Mouse (Mus musculus) layer of hippocampus, postnatal 10 days (tissue): ENCODE data around the gene Dixdc1. TPM values are rescaled to one million over a fixed set of nuclear protein-coding genes. Genes with fewer than 3 reads are reported as not detected.

Experiments used
- DNase-seq, 2 experiments: peaks; one replicate each; pipeline ENCODE4 v3.0.0; 2021; ENCODE audit warnings: low spot score in 2 of 2
- total RNA-seq, 2 experiments: library from RNA; stranded (reverse); gene quantifications; 2 replicates each; pipeline ENCODE4 v1.2.3; 2021

Gene Dixdc1
- total RNA-seq, 2 experiments from 2014 or later = 65.0 to 66.6 TPM

- no peak for DNase-seq
Measured at GRCm38 (mm10) chr9:50745806-50746205, 6.5 kb upstream of the Dixdc1 start.

DNA sequence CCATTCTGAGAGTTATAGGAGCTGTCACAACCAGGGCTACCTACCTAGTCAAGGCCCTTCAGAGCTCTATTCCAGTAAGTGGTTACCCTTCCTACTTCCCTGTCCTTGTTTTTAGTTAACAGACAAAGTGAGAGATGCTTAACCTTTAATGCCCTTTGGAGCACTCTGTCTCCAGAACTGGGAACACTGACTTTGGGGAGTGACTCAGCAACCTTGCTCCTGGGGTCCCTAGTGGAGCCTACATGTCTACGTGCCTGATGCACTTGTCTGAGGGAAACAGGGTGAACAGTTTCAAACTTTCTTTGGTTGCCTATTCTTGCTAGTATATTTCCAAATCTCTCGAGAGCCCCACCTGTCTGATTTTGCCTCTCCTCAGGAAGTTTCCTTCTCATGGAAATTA, 3.4 kb upstream of the Dixdc1 start:
- no peak for DNase-seq

DNA sequence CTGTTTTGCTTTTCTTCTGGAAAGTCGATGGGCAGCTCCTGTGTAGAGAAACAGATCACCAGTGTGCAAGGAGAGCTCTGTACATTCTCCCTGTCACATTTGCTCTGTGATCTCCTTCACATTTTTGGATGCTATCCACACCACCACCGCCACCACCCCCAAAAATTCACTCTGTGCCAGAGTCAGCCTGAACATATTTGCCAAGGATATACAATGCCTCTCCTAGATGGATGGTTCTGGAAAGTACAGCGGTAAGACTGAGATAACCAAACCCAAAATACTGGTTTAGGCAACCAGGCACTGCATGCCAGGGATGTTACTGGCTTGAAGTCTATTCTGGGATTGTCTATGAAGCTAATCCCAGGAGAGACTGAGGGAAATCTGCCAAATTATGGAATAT, 2.9 kb upstream of the Dixdc1 start:
- DNase-seq = no peak

GRCm38 (mm10) chr9:50740867-50741784, 1.8 kb upstream of the Dixdc1 start:
- DNase-seq = no peak

DNA sequence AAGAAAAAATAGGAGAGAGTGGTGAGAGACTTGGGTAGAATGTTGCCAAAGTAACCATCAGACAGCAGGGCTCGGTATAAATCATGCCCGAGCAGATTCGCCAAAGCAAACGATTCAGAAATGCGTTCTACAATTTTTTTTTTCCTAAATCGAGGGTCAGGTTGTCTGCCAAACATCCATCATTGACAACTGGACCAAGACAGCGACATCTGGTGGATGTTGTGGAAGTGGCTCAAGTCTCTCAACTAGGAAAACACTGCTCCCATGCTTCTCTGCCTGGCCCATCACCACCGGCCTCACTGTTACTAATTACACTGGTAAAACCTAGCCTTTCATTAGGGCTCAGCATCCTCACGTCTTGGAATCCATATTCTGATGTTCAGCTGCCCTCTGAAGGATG, 4.3 kb downstream of the Dixdc1 start:
- peak; percentile 61 to 63 for DNase-seq

- DNase-seq = no peak
Measured at GRCm38 (mm10) chr9:50732560-50732959, 6.8 kb downstream of the Dixdc1 start.

DNA sequence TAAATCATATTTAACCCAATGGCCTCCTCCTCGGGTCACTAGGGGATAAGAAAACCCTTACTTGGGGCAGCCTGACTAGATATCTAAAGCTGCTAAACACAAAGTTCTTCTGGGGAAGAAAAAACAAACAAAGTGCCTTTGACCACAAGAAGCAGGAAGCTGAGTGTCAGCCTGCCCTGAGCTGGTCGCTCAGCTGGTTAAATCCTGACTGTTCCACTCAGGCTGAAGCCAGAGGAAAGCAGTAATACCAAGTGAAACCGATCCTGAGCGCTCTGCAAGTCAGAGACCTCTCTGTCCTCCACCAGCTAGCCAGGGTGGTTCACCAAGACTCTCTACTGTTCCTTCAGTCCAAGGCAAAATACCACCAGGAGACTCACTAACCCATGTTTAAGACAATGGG, 9.7 kb downstream of the Dixdc1 start:
- DNase-seq = no peak

GRCm38 (mm10) chr9:50727925-50728651, 11.2 kb downstream of the Dixdc1 start:
- DNase-seq = peak; percentile 79 to 85

- DNase-seq = peak; percentile 49
Measured at GRCm38 (mm10) chr9:50727171-50727924, 12.0 kb downstream of the Dixdc1 start.

DNA sequence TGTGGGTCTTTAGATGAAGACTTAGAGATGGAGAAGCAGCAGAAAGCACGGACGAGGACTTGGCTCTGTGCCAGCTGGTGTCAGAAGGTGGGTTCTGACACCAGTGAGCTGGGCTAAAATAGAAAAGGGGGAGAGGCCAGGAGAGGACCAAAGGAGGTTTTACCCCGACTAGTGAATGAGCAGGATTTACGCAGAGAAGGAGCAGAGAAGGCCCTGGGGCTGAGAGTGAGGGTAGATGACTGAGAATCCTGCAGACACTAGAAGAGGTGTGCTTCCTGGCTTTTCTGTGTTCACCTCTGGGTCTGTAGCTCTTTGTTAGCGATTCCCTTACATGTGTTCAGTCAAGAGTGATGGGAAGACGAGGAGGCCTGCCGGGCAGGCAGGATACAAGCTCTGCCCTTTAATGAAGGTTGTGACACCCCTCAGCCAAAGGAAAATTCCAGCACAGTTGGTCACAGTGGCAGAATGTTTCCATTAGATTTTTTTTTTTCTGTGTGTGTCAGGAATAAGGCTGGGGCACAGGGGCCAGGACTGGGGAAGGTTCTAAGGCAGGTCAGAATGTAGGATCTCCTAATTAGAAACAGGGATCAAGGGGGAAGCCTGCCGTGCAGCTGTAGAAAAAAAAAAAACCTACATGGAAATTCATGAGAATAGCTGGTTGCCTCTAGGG, 13.3 kb downstream of the Dixdc1 start:
- DNase-seq = no peak

DNA sequence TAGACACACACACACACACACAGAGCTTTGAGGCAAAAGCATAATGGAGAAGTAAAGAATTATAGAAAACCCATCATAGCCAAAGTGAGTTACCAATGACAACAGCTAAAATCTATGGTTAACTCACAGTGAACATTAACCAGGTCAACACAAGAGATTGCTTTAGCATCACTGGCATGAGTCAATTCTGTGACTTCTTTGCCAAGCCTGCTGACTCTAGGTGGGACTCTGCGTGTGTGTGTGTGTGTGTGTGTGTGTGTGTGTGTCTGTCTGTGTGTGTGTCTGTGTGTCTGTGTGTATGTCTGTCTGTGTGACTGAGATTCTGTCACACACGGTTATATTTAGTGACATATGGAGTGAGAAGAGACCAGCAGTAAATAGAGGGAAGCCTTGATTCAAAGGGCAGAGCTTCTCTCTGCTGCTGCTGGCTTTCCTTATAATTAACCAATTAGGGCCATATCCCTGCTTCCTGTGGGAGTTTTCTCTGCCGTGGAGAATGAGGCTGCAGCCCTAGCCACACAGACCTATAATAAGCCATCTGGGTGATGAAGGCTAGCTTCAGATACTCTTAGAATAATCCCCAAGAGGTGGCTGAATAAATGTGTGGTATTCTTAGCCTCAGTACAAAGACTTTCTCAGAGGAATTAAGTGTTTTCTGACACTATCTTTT, 14.5 kb downstream of the Dixdc1 start:
- no peak for DNase-seq

- no peak for DNase-seq
Measured at GRCm38 (mm10) chr9:50724147-50724546, 15.2 kb downstream of the Dixdc1 start.

DNA sequence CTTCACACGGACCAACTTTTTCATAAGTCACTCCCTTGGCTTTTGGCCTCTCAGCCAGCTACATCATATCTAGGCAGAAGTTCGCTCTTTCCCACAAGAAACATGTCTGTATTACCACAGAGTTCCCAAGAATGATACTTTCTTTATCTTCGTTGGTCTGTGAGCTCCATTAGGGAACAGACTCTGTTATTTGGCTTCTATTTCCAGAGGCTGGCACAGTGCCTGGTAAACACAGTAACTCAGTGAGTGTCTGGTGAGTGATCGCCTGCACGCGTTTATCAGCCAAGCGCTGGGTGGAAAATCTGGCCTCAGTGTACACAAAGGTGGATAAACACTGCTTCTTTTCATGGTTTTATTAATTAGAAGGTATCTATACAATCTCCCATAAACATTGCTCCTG, 15.9 kb downstream of the Dixdc1 start:
- peak; percentile 82 to 88 for DNase-seq

GRCm38 (mm10) chr9:50722451-50722911, 16.8 kb downstream of the Dixdc1 start:
- DNase-seq = peak; percentile 60 to 64

GRCm38 (mm10) chr9:50721061-50721460, 18.3 kb downstream of the Dixdc1 start:
- DNase-seq = no peak

GRCm38 (mm10) chr9:50718878-50719277, 20.4 kb downstream of the Dixdc1 start:
- DNase-seq = no peak

GRCm38 (mm10) chr9:50714188-50714587, 25.1 kb downstream of the Dixdc1 start:
- no peak for DNase-seq

DNA sequence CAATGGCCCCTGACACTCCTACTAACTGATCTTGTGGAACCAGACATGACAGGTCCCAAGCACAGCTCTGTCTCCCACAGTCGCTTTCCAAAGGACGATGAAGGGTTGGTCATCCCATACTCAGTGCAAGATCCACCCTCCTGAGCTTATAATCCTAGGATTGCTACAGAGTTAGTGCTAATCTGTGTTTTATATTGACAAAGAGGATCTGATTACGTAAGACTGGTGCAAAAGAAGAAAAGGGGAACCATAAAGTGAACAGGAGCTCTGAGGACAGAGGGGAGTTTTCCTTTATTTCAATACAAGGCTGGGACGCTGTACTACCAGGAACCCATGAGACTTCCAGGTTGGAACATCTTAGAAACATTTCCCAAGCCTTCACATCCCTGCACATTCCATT, 28.0 kb downstream of the Dixdc1 start:
- DNase-seq = no peak

DNA sequence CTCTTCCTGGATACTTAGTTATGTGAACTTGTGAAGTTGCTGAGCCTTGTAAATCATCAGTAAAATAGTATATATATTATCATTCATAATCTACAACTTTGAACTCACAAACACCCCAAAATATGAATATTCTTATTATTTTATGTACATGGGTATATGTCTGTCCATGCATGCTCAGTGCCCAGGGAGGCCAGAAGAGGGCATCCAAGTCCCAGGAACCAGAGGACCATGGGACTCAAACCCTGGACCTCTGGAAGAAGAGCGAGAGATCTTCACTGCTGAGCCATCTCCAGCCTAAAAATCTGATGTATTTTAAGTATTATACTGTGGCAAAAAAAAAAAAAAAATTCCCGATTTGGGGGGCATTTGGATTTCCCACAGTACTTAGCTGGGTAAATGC, 30.2 kb downstream of the Dixdc1 start:
- peak; percentile 32 to 62 for DNase-seq

- DNase-seq = no peak
Measured at GRCm38 (mm10) chr9:50704907-50705306, 34.4 kb downstream of the Dixdc1 start.
